Mouse (Mus musculus): ENCODE results near the gene Arsj. TPM values are rescaled to one million over a fixed set of nuclear protein-coding genes. Genes with fewer than 3 reads are reported as not detected.

Arsj gene
- polyA plus RNA-seq, 1 experiment, result 2.4 TPM

DNA sequence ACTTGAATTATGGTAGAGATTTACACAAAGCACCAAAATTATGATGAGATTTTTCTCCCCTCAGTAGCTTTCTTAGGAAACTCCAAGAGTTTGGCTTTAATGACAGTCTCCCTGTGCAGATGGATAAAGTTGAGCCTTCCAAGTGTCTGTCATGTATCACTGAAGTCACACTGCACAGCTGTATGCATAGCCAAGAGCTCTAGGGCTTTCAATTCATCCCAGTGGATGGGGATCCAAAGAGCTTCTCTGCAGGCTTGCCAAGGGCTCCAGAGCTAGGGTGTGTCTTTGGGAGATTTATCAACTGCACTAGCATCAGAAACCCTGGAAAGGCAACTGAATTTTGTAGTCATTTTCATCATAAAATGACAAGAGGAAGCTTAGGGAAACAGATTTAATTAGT is 7.1 kb downstream of the Arsj start:
- H3K27me3 ChIP-seq (ENCODE audit: control insufficient read depth, insufficient read depth, insufficient read length), result no peaks in the 10 kb centered on the region
- peaks cover 51% of the 10 kb centered on the region for H3K79me2 ChIP-seq (ENCODE audit: control insufficient read depth, insufficient read depth)
- H3K36me3 ChIP-seq (ENCODE audit: control insufficient read depth, insufficient read depth), result peaks cover 9% of the 10 kb centered on the region

DNA sequence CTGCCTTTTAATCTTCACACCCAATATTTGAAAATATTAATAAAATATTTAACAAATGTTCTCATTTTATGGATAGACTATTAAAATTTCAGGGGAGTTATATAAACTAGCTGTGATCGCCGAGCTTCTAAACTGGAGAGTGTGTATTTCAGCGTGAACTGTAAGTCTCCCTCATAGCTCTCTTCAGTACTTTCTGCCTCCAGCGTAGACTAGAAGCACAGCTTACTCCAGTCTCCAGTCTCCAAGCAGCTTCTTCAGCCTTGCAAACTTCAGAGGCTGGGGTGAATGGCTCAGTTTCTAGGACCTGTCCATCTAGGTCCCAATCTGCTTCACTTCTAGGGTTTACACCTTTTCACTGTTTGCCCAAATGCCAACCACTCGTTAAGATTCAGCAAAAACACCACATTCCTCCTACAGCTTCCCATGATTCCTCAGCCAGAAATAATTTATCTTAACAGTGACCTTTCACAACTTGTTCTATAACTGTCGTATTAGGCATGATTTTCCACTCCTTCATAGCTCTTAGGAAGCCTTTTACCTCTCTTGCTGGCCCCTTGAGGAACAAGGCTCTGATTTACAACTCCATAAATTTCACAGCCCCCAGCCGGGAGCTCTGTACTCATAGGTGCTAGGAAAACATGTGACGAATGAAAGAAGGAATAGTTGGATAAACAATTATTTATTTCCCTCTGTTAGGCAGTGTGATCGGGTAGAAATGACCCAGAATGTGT is 9.5 kb downstream of the Arsj start:
- Histone ChIP-seq H3K79me2 (ENCODE audit: control insufficient read depth, insufficient read depth) (peaks cover 27% of the 10 kb centered on the region), H3K4me3 (ENCODE audit: insufficient read depth, poor library complexity, severe bottlenecking) (no peak overlapping the region), H3K79me3 (ENCODE audit: low read depth) (peaks cover 11% of the 10 kb centered on the region), H3K27me3 (ENCODE audit: control insufficient read depth, insufficient read depth, insufficient read length) (no peaks in the 10 kb centered on the region), H3K36me3 (ENCODE audit: control insufficient read depth, insufficient read depth) (peaks cover 11% of the 10 kb centered on the region), H3ac (ENCODE audit: control insufficient read depth, insufficient read length, low read depth) (no peak overlapping the region)
- TF ChIP-seq MYOD1 (IDR thresholded peaks at IDR 0.05; ENCODE audit: control insufficient read depth, insufficient read length, low read depth) (no peak), FOSL1 (IDR thresholded peaks at IDR 0.05; ENCODE audit: insufficient read depth, low read length, poor library complexity, severe bottlenecking) (no peak), CEBPB (IDR thresholded peaks at IDR 0.05; ENCODE audit: low read depth) (no peak), MYOG (IDR thresholded peaks at IDR 0.05; ENCODE audit: control insufficient read depth, extremely low read depth, insufficient read length) (no peak), USF1 (IDR thresholded peaks at IDR 0.05; ENCODE audit: low read depth) (no peak), CTCF (IDR thresholded peaks at IDR 0.05; ENCODE audit: control insufficient read depth, insufficient read depth, insufficient read length) (no peak), MAX (IDR thresholded peaks at IDR 0.05) (no peak)

More for the DNA sequence above, 7.1 kb downstream of the Arsj start:
- TF ChIP-seq MAX (IDR thresholded peaks at IDR 0.05) (no peak), USF1 (IDR thresholded peaks at IDR 0.05; ENCODE audit: low read depth) (no peak), CTCF (IDR thresholded peaks at IDR 0.05; ENCODE audit: control insufficient read depth, insufficient read depth, insufficient read length) (no peak), MYOD1 (IDR thresholded peaks at IDR 0.05; ENCODE audit: control insufficient read depth, insufficient read length, low read depth) (no peak), MYOG (IDR thresholded peaks at IDR 0.05; ENCODE audit: control insufficient read depth, extremely low read depth, insufficient read length) (no peak), FOSL1 (IDR thresholded peaks at IDR 0.05; ENCODE audit: insufficient read depth, low read length, poor library complexity, severe bottlenecking) (no peak), CEBPB (IDR thresholded peaks at IDR 0.05; ENCODE audit: low read depth) (no peak)
- Histone ChIP-seq H3K4me3 (ENCODE audit: insufficient read depth, poor library complexity, severe bottlenecking) (no peak overlapping the region), H3K79me3 (ENCODE audit: low read depth) (peaks cover 30% of the 10 kb centered on the region), H3ac (ENCODE audit: control insufficient read depth, insufficient read length, low read depth) (no peak overlapping the region)

GRCm38 (mm10) chr3:126373721-126374120 is 10.2 kb downstream of the Arsj start:
- Histone ChIP-seq H3K4me3 (ENCODE audit: insufficient read depth, poor library complexity, severe bottlenecking) (no peak overlapping the region), H3ac (ENCODE audit: control insufficient read depth, insufficient read length, low read depth) (no peak overlapping the region), H3K27me3 (ENCODE audit: control insufficient read depth, insufficient read depth, insufficient read length) (no peaks in the 10 kb centered on the region), H3K79me3 (ENCODE audit: low read depth) (peaks cover 9% of the 10 kb centered on the region), H3K36me3 (ENCODE audit: control insufficient read depth, insufficient read depth) (peaks cover 8% of the 10 kb centered on the region), H3K79me2 (ENCODE audit: control insufficient read depth, insufficient read depth) (peaks cover 20% of the 10 kb centered on the region)
- TF ChIP-seq MYOG (IDR thresholded peaks at IDR 0.05; ENCODE audit: control insufficient read depth, extremely low read depth, insufficient read length) (no peak), MYOD1 (IDR thresholded peaks at IDR 0.05; ENCODE audit: control insufficient read depth, insufficient read length, low read depth) (no peak), USF1 (IDR thresholded peaks at IDR 0.05; ENCODE audit: low read depth) (no peak), CTCF (IDR thresholded peaks at IDR 0.05; ENCODE audit: control insufficient read depth, insufficient read depth, insufficient read length) (no peak), CEBPB (IDR thresholded peaks at IDR 0.05; ENCODE audit: low read depth) (no peak), MAX (IDR thresholded peaks at IDR 0.05) (no peak), FOSL1 (IDR thresholded peaks at IDR 0.05; ENCODE audit: insufficient read depth, low read length, poor library complexity, severe bottlenecking) (no peak)

- TF ChIP-seq MYOG (IDR thresholded peaks at IDR 0.05; ENCODE audit: control insufficient read depth, extremely low read depth, insufficient read length) (no peak), MAX (IDR thresholded peaks at IDR 0.05) (no peak), CEBPB (IDR thresholded peaks at IDR 0.05; ENCODE audit: low read depth) (no peak)
- no peaks in the 10 kb centered on the region for H3K27me3 ChIP-seq (ENCODE audit: control insufficient read depth, insufficient read depth, insufficient read length)
- H3K4me3 ChIP-seq (ENCODE audit: insufficient read depth, poor library complexity, severe bottlenecking), result no peak overlapping the region
- H3K79me2 ChIP-seq (ENCODE audit: control insufficient read depth, insufficient read depth), result peaks cover 14% of the 10 kb centered on the region
- H3K79me3 ChIP-seq (ENCODE audit: low read depth), result peaks cover 6% of the 10 kb centered on the region
- peaks cover 32% of the 10 kb centered on the region for H3K36me3 ChIP-seq (ENCODE audit: control insufficient read depth, insufficient read depth)
- H3ac ChIP-seq (ENCODE audit: control insufficient read depth, insufficient read length, low read depth), result no peak overlapping the region
Measured at GRCm38 (mm10) chr3:126379252-126379651, 15.8 kb downstream of the Arsj start.

GRCm38 (mm10) chr3:126379702-126380101 is 16.2 kb downstream of the Arsj start:
- Histone ChIP-seq H3K79me2 (ENCODE audit: control insufficient read depth, insufficient read depth) (peaks cover 14% of the 10 kb centered on the region), H3K36me3 (ENCODE audit: control insufficient read depth, insufficient read depth) (peaks cover 32% of the 10 kb centered on the region), H3K79me3 (ENCODE audit: low read depth) (peaks cover 6% of the 10 kb centered on the region), H3ac (ENCODE audit: control insufficient read depth, insufficient read length, low read depth) (no peak overlapping the region), H3K4me3 (ENCODE audit: insufficient read depth, poor library complexity, severe bottlenecking) (no peak overlapping the region), H3K27me3 (ENCODE audit: control insufficient read depth, insufficient read depth, insufficient read length) (no peaks in the 10 kb centered on the region)
- TF ChIP-seq FOSL1 (IDR thresholded peaks at IDR 0.05; ENCODE audit: insufficient read depth, low read length, poor library complexity, severe bottlenecking), result no peak
- no peak for TF ChIP-seq CEBPB (IDR thresholded peaks at IDR 0.05; ENCODE audit: low read depth)
- no peak for TF ChIP-seq MYOG (IDR thresholded peaks at IDR 0.05; ENCODE audit: control insufficient read depth, extremely low read depth, insufficient read length)
- TF ChIP-seq USF1 (IDR thresholded peaks at IDR 0.05; ENCODE audit: low read depth), result no peak
- no peak for TF ChIP-seq MAX (IDR thresholded peaks at IDR 0.05)
- TF ChIP-seq MYOD1 (IDR thresholded peaks at IDR 0.05; ENCODE audit: control insufficient read depth, insufficient read length, low read depth), result no peak
- no peak for TF ChIP-seq CTCF (IDR thresholded peaks at IDR 0.05; ENCODE audit: control insufficient read depth, insufficient read depth, insufficient read length)
